Mouse (Mus musculus): ENCODE results near the gene Adarb2.

Gene Adarb2

GRCm38 (mm10) chr13:8369868-8370387 lies 167.3 kb downstream of the Adarb2 start:
- no peak for DNase-seq (ENCODE audit: low spot score in 2 of 2)

GRCm38 (mm10) chr13:8388541-8388940 lies 185.9 kb downstream of the Adarb2 start:
- no peak for DNase-seq (ENCODE audit: low spot score in 2 of 2)

- no peak for DNase-seq (ENCODE audit: low spot score in 2 of 2)
These were observed 197.8 kb downstream of the Adarb2 start for GRCm38 (mm10) chr13:8400265-8401041.

GRCm38 (mm10) chr13:8402324-8402873 lies 199.7 kb downstream of the Adarb2 start:
- no peak for DNase-seq (ENCODE audit: low spot score in 2 of 2)

- no peak for DNase-seq (ENCODE audit: low spot score in 2 of 2)
These were observed 203.4 kb downstream of the Adarb2 start for GRCm38 (mm10) chr13:8406020-8406419.

GRCm38 (mm10) chr13:8410353-8411318 lies 208.0 kb downstream of the Adarb2 start:
- no peak for DNase-seq (ENCODE audit: low spot score in 2 of 2)

- DNase-seq (ENCODE audit: low spot score in 2 of 2) = no peak
These were observed 221.5 kb downstream of the Adarb2 start for GRCm38 (mm10) chr13:8424019-8424719.

GRCm38 (mm10) chr13:8439188-8439835 lies 236.6 kb downstream of the Adarb2 start:
- DNase-seq (ENCODE audit: low spot score in 2 of 2) = no peak

- no peak for DNase-seq (ENCODE audit: low spot score in 2 of 2)
These were observed 242.7 kb downstream of the Adarb2 start for GRCm38 (mm10) chr13:8445415-8445814.

GRCm38 (mm10) chr13:8448192-8448879 lies 245.7 kb downstream of the Adarb2 start:
- no peak for DNase-seq (ENCODE audit: low spot score in 2 of 2)

GRCm38 (mm10) chr13:8451581-8451980 lies 248.9 kb downstream of the Adarb2 start:
- no peak for DNase-seq (ENCODE audit: low spot score in 2 of 2)

- DNase-seq (ENCODE audit: low spot score in 2 of 2) = no peak
These were observed 254.2 kb downstream of the Adarb2 start for GRCm38 (mm10) chr13:8456886-8457285.

- no peak for DNase-seq (ENCODE audit: low spot score in 2 of 2)
These were observed 255.2 kb downstream of the Adarb2 start for GRCm38 (mm10) chr13:8457831-8458230.

GRCm38 (mm10) chr13:8467591-8468366 lies 265.1 kb downstream of the Adarb2 start:
- DNase-seq (ENCODE audit: low spot score in 2 of 2) = no peak

GRCm38 (mm10) chr13:8476237-8476636 lies 273.6 kb downstream of the Adarb2 start:
- DNase-seq (ENCODE audit: low spot score in 2 of 2) = no peak

- no peak for DNase-seq (ENCODE audit: low spot score in 2 of 2)
These were observed 276.1 kb downstream of the Adarb2 start for GRCm38 (mm10) chr13:8478731-8479130.

GRCm38 (mm10) chr13:8479970-8480369 lies 277.3 kb downstream of the Adarb2 start:
- DNase-seq (ENCODE audit: low spot score in 2 of 2) = no peak

GRCm38 (mm10) chr13:8481347-8481746 lies 278.7 kb downstream of the Adarb2 start:
- no peak for DNase-seq (ENCODE audit: low spot score in 2 of 2)

- DNase-seq (ENCODE audit: low spot score in 2 of 2) = no peak
These were observed 282.1 kb downstream of the Adarb2 start for GRCm38 (mm10) chr13:8484592-8485272.
